Mouse (Mus musculus) hindlimb bud, embryonic 11.5 days (tissue): ENCODE data around the gene N4bp3.
"Not testable (repeated sequence)": the region's sequence is repeated elsewhere in the genome, so short reads cannot be mapped to it uniquely, and the experiment has no call there.

Experiments used
- DNase-seq: peaks from one replicate; pipeline ENCODE4 v3.0.0-alpha.2; 2012; ENCODE audit warnings: low read depth, low spot score; ENCODE audit errors: extremely low spot score

N4bp3 gene

GRCm38 (mm10) chr11:51650691-51651515 lies at the start of gene N4bp3, which contains the start of gene D930048N14Rik:
Gene N4bp3 (minus strand): TSS chr11:51650842.
Gene D930048N14Rik (plus strand): TSS chr11:51650954.
- no peak for DNase-seq

- no peak for DNase-seq
Observed at GRCm38 (mm10) chr11:51694984-51695383, 44.3 kb upstream of the N4bp3 start.

GRCm38 (mm10) chr11:51690597-51690996 lies 40.0 kb upstream of the N4bp3 start:
- not testable (repeated sequence) for DNase-seq

- no peak for DNase-seq
Observed at GRCm38 (mm10) chr11:51689343-51689742, 38.7 kb upstream of the N4bp3 start.

- peak; percentile 97 for DNase-seq
Observed at GRCm38 (mm10) chr11:51688330-51689328, 38.0 kb upstream of the N4bp3 start, which contains the start of gene 0610009B22Rik. Gene 0610009B22Rik (minus strand): TSS chr11:51688874.

- DNase-seq = no peak
Observed at GRCm38 (mm10) chr11:51681976-51682374, 31.3 kb upstream of the N4bp3 start.

GRCm38 (mm10) chr11:51681324-51681975 lies 30.8 kb upstream of the N4bp3 start:
- DNase-seq = peak; percentile 62

GRCm38 (mm10) chr11:51679466-51679865 lies 28.8 kb upstream of the N4bp3 start:
- DNase-seq = no peak

GRCm38 (mm10) chr11:51677737-51678418 lies 27.2 kb upstream of the N4bp3 start:
- no peak for DNase-seq

- no peak for DNase-seq
Observed at GRCm38 (mm10) chr11:51675386-51675785, 24.7 kb upstream of the N4bp3 start.

- DNase-seq = no peak
Observed at GRCm38 (mm10) chr11:51673291-51673690, 22.6 kb upstream of the N4bp3 start.

- DNase-seq = no peak
Observed at GRCm38 (mm10) chr11:51671376-51671775, 20.7 kb upstream of the N4bp3 start.

- no peak for DNase-seq
Observed at GRCm38 (mm10) chr11:51670846-51671245, 20.2 kb upstream of the N4bp3 start.

GRCm38 (mm10) chr11:51664747-51665146 lies 14.1 kb upstream of the N4bp3 start:
- DNase-seq = not testable (repeated sequence)

- no peak for DNase-seq
Observed at GRCm38 (mm10) chr11:51662632-51663031, 12.0 kb upstream of the N4bp3 start.

GRCm38 (mm10) chr11:51661867-51662365 lies 11.3 kb upstream of the N4bp3 start:
- no peak for DNase-seq

- no peak for DNase-seq
Observed at GRCm38 (mm10) chr11:51658705-51659104, 8.1 kb upstream of the N4bp3 start.

- no peak for DNase-seq
Observed at GRCm38 (mm10) chr11:51658291-51658690, 7.6 kb upstream of the N4bp3 start.

GRCm38 (mm10) chr11:51656798-51657521 lies 6.3 kb upstream of the N4bp3 start:
- DNase-seq = no peak
